In genomic region chr2:165791657-165792056, GRCm38 (mm10) we compare ENCODE assay signal across 8 mouse cellular contexts.
DNase-seq lines count a peak whose midpoint lies in the region; ATAC-seq and TF ChIP-seq lines count a peak whose summit lies in the region.

No protein-coding gene starts in this region.

- no peak for TF ChIP-seq POLR2A in small intestine, adult 2 months (IDR thresholded peaks at IDR 0.05; ENCODE audit: low read depth, low read length)

- WGBS in heart, embryonic 15.5 days = 65% methylated on average over 9 of the region's 9 CpGs
- WGBS in small intestine, adult 2 months = 62% methylated on average over 9 of the region's 9 CpGs

- H3K36me3 ChIP-seq in heart, embryonic 15.5 days = peaks cover 68% of the 10 kb centered on the region
- peaks cover 73% of the 10 kb centered on the region for H3K36me3 ChIP-seq in small intestine, adult 2 months (ENCODE audit: control insufficient read depth, insufficient read depth, low read length)

- no peaks in the 10 kb centered on the region for H3K27me3 ChIP-seq in heart, embryonic 15.5 days
- H3K27me3 ChIP-seq in small intestine, adult 2 months (ENCODE audit: control insufficient read depth, insufficient read depth, low read length) = no peaks in the 10 kb centered on the region

- no peaks in the 10 kb centered on the region for H3K9me3 ChIP-seq in heart, embryonic 15.5 days (replicated peaks)

- no peak for ATAC-seq in heart, embryonic 15.5 days (replicated peaks; ENCODE audit: insufficient number of reproducible peaks, insufficient read depth, low FRiP score, low read depth)

- H3K4me1 ChIP-seq in heart, embryonic 15.5 days (replicated peaks) = peaks cover 29% of the 10 kb centered on the region
- H3K4me1 ChIP-seq in small intestine, adult 2 months (ENCODE audit: control insufficient read depth, insufficient read depth, insufficient read length, low read length) = no peaks in the 10 kb centered on the region

- H3K4me3 ChIP-seq in heart, embryonic 15.5 days = no peak overlapping the region
- H3K4me3 ChIP-seq in small intestine, adult 2 months (ENCODE audit: low read depth, low read length) = no peak overlapping the region

- TF ChIP-seq CTCF in small intestine, adult 2 months (IDR thresholded peaks at IDR 0.05; ENCODE audit: extremely low read depth, insufficient read length, insufficient replicate concordance, low read depth, low read length) = peak; percentile 86; the same call in 1 of the 2 replicates

- no peak for DNase-seq in heart, adult 11 months
- peak; percentile 18 for DNase-seq in MEL-GATA-1-ER (ENCODE audit: extremely low read depth, low read depth)
- peak; percentile 61 for DNase-seq in cerebellum, adult 9-10 months
- DNase-seq in gastrocnemius, adult 8-10 months (ENCODE audit: low spot score in 2 of 2) = peak; percentile 15 to 24
- DNase-seq in kidney, postnatal 10 days = peak; percentile 75
- peak; percentile 38 for DNase-seq in lung, postnatal 25 days (ENCODE audit: low spot score)

- peak overlapping the region; percentile 20; the same call in 1 of the 2 replicates for H3K27ac ChIP-seq in heart, embryonic 15.5 days
- no peak overlapping the region for H3K27ac ChIP-seq in small intestine, adult 2 months (ENCODE audit: insufficient read depth, low read depth, low read length)

- H3K4me2 ChIP-seq in heart, embryonic 15.5 days = no peak overlapping the region

- no peak overlapping the region for H3K9ac ChIP-seq in heart, embryonic 15.5 days
